Mouse (Mus musculus) stomach, embryonic 16.5 days (tissue): ENCODE measurements around the gene Htr2b. TPM values are rescaled to one million over a fixed set of nuclear protein-coding genes. Genes with fewer than 3 reads are reported as not detected.

ENCODE experiments used
- ATAC-seq: fragments of 200-750 bp; cut with Nextera tagmentation; 2 replicates; pipeline ENCODE4 v1.8.0; 2017; ENCODE audit warnings: moderate number of reproducible peaks, moderate TSS enrichment; ENCODE audit not compliant: insufficient read depth, low FRiP score
- H3K27ac ChIP-seq: fragments of 300-500 bp; sonication (generic); 2 replicates; pipeline ENCODE4 v1.5.1; 2014; ENCODE audit warnings: low read length
- H3K27me3 ChIP-seq: fragments of 300-500 bp; sonication (generic); 2 replicates; pipeline ENCODE4 v1.6.1; 2014; ENCODE audit warnings: low read length, control low read depth, mixed read lengths; ENCODE audit not compliant: control insufficient read depth, insufficient read depth
- H3K36me3 ChIP-seq: fragments of 300-500 bp; sonication (generic); 2 replicates; pipeline ENCODE4 v1.6.1; 2014; ENCODE audit warnings: low read length; ENCODE audit not compliant: control insufficient read depth, insufficient read depth
- H3K4me1 ChIP-seq: fragments of 300-500 bp; sonication (generic); 2 replicates; pipeline ENCODE4 v1.6.1; 2014; ENCODE audit warnings: low read length, control low read depth, mixed read lengths; ENCODE audit not compliant: control insufficient read depth, insufficient read depth
- H3K4me2 ChIP-seq: fragments of 300-500 bp; sonication (generic); 2 replicates; pipeline ENCODE4 v1.6.1; 2014; ENCODE audit warnings: low read depth, low read length, mixed read lengths
- H3K4me3 ChIP-seq: fragments of 300-500 bp; sonication (generic); replicated peaks from 2 replicates; pipeline ENCODE4 v1.5.1; 2014; ENCODE audit warnings: mild to moderate bottlenecking, low read length
- H3K9ac ChIP-seq: fragments of 300-500 bp; sonication (generic); 2 replicates; pipeline ENCODE4 v1.6.1; 2014; ENCODE audit warnings: low read length
- H3K9me3 ChIP-seq: fragments of 300-500 bp; sonication (generic); replicated peaks from 2 replicates; pipeline ENCODE4 v1.6.1; 2016; ENCODE audit warnings: low read length, control low read depth; ENCODE audit not compliant: control insufficient read depth
- WGBS: fragments of 180-500 bp; shearing (Covaris S2); extraction: QIAGEN DNeasy Blood & Tissue Kit; methylation state at CpG from one replicate; pipeline ENCODE4 v1.1.7; 2014; 5-methylcytosine and 5-hydroxymethylcytosine counted together
- polyA plus RNA-seq: library from polyadenylated mRNA; unstranded; fragments of >200 nt; fragmentation: Nextera tagmentation; extraction: Ambion mirVana; gene quantifications from 2 replicates; pipeline ENCODE4 v1.2.1, GENCODE M21; 2015

Gene Htr2b
- polyA plus RNA-seq, 1 experiment from 2014 or later = 0.98 TPM

DNA sequence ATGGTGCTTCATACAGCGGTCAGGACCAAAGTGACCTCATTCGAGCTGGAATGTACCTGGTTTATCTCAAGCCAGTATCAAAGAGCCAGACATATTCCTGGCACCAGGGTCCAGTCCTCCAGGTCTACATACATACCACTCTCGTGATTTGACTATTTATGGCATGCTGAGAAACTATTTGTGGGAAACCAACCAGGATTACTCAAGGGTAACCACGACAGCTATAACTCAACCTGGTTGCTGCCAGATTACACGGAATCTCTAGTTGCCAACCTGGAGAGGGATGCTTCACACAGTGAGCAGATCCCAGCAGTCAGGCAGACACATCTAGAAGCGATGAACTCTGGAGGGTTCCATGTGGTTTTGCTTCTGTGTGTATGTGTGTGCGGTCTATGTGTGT is 39.6 kb upstream of the Htr2b start:
- Histone ChIP-seq H3K9me3 (no peaks in the 10 kb centered on the region), H3K4me2 (no peak overlapping the region), H3K4me1 (peaks cover 13% of the 10 kb centered on the region), H3K4me3 (no peak overlapping the region), H3K36me3 (no peaks in the 10 kb centered on the region), H3K27ac (no peak overlapping the region), H3K27me3 (no peaks in the 10 kb centered on the region), H3K9ac (no peak overlapping the region)
- 74% methylated on average over 7 of the region's 7 CpGs for WGBS
- ATAC-seq = no peak

DNA sequence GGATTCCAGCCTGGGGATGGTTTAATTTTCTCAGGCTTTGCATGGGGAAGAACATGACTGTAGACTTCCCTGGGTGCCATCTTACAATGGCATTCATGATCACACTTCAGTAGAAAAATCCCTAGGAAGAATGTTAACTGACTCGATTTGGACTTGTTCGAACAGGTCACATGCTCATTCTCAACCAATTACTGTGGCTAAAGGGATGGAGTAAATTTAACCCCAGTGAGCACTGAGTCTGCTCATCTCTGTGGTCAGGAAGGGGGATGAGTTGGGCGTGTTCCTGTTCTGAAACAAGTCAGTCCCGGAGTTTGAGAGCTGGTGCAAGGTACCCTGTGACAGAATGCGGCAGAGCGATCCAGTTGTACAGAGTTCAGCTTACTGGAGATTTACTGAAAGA is 39.2 kb upstream of the Htr2b start:
- H3K27ac ChIP-seq = no peak overlapping the region
- no peaks in the 10 kb centered on the region for H3K36me3 ChIP-seq
- H3K27me3 ChIP-seq = no peaks in the 10 kb centered on the region
- no peak overlapping the region for H3K4me2 ChIP-seq
- no peak overlapping the region for H3K9ac ChIP-seq
- no peaks in the 10 kb centered on the region for H3K9me3 ChIP-seq
- peaks cover 13% of the 10 kb centered on the region for H3K4me1 ChIP-seq
- 73% methylated on average over 6 of the region's 6 CpGs for WGBS
- H3K4me3 ChIP-seq = no peak overlapping the region
- no peak for ATAC-seq

DNA sequence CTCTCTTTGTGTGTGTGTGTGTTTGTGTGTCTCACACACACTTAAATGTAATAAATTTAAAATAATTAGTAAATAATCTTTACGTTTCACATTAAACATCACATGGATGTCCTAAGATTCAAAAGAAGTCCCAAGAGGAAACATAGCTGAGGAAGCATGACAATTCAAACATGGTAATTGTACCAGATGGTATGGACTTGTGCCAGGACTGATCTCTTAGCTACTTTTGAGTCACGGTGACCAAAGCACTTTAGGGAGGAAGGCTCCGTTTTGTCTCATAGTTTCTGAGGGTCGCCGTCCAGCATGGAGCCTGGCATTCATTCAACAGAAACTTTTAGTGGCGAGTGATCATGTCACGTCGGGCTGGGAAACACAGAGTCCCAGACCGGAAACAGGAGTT is 36.4 kb upstream of the Htr2b start:
- whole genome bisulfite sequencing = 80% methylated on average over 9 of the region's 9 CpGs
- H3K27ac ChIP-seq = no peak overlapping the region
- no peaks in the 10 kb centered on the region for H3K36me3 ChIP-seq
- H3K4me1 ChIP-seq = no peaks in the 10 kb centered on the region
- no peaks in the 10 kb centered on the region for H3K9me3 ChIP-seq
- no peaks in the 10 kb centered on the region for H3K27me3 ChIP-seq
- no peak overlapping the region for H3K4me2 ChIP-seq
- no peak overlapping the region for H3K9ac ChIP-seq
- no peak overlapping the region for H3K4me3 ChIP-seq
- no peak for ATAC-seq

DNA sequence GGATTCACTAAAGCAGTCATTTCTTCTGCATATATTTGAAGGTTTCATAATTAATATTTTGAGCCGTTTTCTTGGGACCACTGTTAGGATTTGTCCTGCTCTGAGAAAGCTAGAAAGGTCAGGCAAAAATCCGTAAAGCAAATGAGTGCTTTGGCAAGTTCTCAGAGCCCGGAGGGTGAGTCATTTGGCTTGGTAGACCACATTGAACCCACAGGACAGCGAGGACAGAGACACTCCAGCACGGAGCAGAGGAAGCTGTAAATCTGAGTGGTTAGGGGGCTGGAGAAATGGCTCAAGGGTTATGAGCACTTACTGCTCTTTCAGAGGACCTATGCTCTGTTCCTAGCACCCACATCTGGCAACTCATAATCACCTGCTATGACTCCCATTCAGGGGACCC is 35.8 kb upstream of the Htr2b start:
- WGBS = 59% methylated on average over 5 of the region's 5 CpGs
- Histone ChIP-seq H3K27me3 (no peaks in the 10 kb centered on the region), H3K4me1 (no peaks in the 10 kb centered on the region), H3K27ac (no peak overlapping the region), H3K9ac (no peak overlapping the region), H3K4me2 (no peak overlapping the region), H3K36me3 (no peaks in the 10 kb centered on the region), H3K9me3 (no peaks in the 10 kb centered on the region), H3K4me3 (no peak overlapping the region)
- ATAC-seq = no peak

DNA sequence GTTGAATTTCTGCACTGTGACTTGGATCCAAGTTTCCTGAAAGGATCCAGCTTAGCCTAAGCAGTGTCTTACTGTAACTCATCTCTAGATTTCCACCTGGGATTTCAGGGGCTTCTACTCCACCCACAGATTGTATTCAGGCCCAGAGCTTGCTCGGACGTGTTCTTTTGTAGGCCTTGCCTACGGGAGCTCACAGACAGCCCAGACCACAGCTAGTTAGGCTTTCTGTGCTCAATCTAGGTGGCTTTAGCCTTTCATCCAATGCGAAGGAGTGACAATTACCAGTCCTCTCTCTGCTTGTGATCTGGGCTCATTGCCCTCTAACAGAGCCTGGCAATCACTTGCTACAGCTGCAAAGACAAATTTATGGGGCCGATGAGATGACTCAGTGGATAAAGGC is 34.5 kb upstream of the Htr2b start:
- WGBS = 70% methylated on average over 5 of the region's 5 CpGs
- H3K27ac ChIP-seq = no peak overlapping the region
- no peaks in the 10 kb centered on the region for H3K36me3 ChIP-seq
- no peak for ATAC-seq
- H3K9me3 ChIP-seq = no peaks in the 10 kb centered on the region
- H3K4me1 ChIP-seq = no peaks in the 10 kb centered on the region
- H3K9ac ChIP-seq = no peak overlapping the region
- H3K4me3 ChIP-seq = no peak overlapping the region
- H3K27me3 ChIP-seq = no peaks in the 10 kb centered on the region
- no peak overlapping the region for H3K4me2 ChIP-seq

GRCm38 (mm10) chr1:86144001-86144944 is 32.5 kb upstream of the Htr2b start:
- Histone ChIP-seq H3K36me3 (no peaks in the 10 kb centered on the region), H3K4me3 (no peak overlapping the region), H3K4me1 (no peaks in the 10 kb centered on the region), H3K9me3 (no peaks in the 10 kb centered on the region), H3K27ac (no peak overlapping the region), H3K27me3 (no peaks in the 10 kb centered on the region), H3K4me2 (no peak overlapping the region), H3K9ac (no peak overlapping the region)
- WGBS = 76% methylated on average over 21 of the region's 21 CpGs
- no peak for ATAC-seq

GRCm38 (mm10) chr1:86143165-86143564 is 31.4 kb upstream of the Htr2b start:
- Histone ChIP-seq H3K36me3 (0 out of 2 replicates have a peak, but pooled peaks cover 7% of the 10 kb centered on the region), H3K4me1 (no peaks in the 10 kb centered on the region), H3K4me2 (no peak overlapping the region), H3K27ac (no peak overlapping the region), H3K9ac (no peak overlapping the region), H3K27me3 (no peaks in the 10 kb centered on the region), H3K9me3 (no peaks in the 10 kb centered on the region), H3K4me3 (no peak overlapping the region)
- WGBS = 81% methylated on average over 4 of the region's 4 CpGs
- ATAC-seq = no peak

GRCm38 (mm10) chr1:86141081-86141480 is 29.3 kb upstream of the Htr2b start:
- ATAC-seq = no peak
- no peaks in the 10 kb centered on the region for H3K9me3 ChIP-seq
- WGBS = 81% methylated on average over 3 of the region's 3 CpGs
- peaks cover 14% of the 10 kb centered on the region; the same call in 1 of the 2 replicates for H3K36me3 ChIP-seq
- H3K27ac ChIP-seq = no peak overlapping the region
- H3K4me1 ChIP-seq = no peaks in the 10 kb centered on the region
- no peak overlapping the region for H3K9ac ChIP-seq
- H3K4me2 ChIP-seq = no peak overlapping the region
- H3K4me3 ChIP-seq = no peak overlapping the region
- no peaks in the 10 kb centered on the region for H3K27me3 ChIP-seq

- whole genome bisulfite sequencing = 92% methylated on average over 6 of the region's 6 CpGs
- Histone ChIP-seq H3K4me1 (no peaks in the 10 kb centered on the region), H3K36me3 (peaks cover 17% of the 10 kb centered on the region), H3K4me3 (no peak overlapping the region), H3K9me3 (no peaks in the 10 kb centered on the region), H3K27ac (no peak overlapping the region), H3K4me2 (no peak overlapping the region), H3K27me3 (no peaks in the 10 kb centered on the region), H3K9ac (no peak overlapping the region)
- no peak for ATAC-seq
Measured at GRCm38 (mm10) chr1:86135315-86135714, 23.5 kb upstream of the Htr2b start.
